Mouse (Mus musculus) erythroblast, embryonic 14.5 days (primary cell): Measurements from ENCODE around the gene Gm13420.

Experiments
- GATA1 ChIP-seq: IDR thresholded peaks from 2 replicates; pipeline ENCODE4 v1.6.1; 2012; ENCODE audit warnings: low read length, inconsistent platforms, mixed read lengths
- TAL1 ChIP-seq: IDR thresholded peaks from 3 replicates; pipeline ENCODE4 v1.6.1; 2012; ENCODE audit warnings: low read length, inconsistent platforms, mixed read lengths

- TF ChIP-seq TAL1 (no peak), GATA1 (no peak)
Observed at GRCm38 (mm10) chr2:29747852-29748251, 3.6 kb downstream of the Gm13420 start.
